9 mouse cellular contexts compared by ENCODE assay signal in the genomic region with DNA sequence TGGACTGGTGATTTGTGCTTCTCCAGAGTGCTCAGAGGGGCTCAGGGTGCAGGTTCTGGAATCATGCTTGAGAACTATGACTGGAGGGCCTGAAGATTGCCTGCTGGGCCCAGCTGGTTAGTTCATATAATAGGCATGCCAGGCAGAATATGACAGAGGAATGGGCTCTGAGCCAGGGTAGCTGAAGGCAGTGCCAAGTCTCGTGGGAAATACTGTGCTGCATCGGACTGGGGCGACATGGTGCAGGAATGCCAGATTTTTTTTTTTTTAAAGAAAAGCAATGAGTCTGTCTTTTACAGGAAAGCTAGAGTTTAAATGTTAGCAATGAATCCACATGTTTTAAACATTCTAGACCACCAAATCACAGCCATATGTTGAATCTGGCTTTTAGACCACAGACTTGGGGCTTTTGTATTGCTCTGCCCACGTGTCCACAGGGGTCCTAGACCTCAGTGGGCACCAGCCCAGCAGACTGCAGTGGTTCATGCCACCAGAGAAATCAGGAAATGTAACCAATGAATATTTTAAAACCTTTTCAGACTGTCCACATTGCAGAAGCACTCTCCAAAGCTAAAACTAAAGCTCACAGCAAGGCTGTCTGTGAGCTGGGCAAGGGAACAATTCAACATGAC. TPM values are rescaled to one million over a fixed set of nuclear protein-coding genes. Genes with fewer than 3 reads are reported as not detected.
DNase-seq lines count a peak whose midpoint lies in the region; ATAC-seq and TF ChIP-seq lines count a peak whose summit lies in the region.
"Had no signal": no experiment of that assay in that cellular context is flagged by ENCODE, and none has a peak within 500 bp of the region (broad histone marks: within the 10 kb centered on the region; RNA-seq: fewer than 3 reads in every experiment).

No protein-coding gene starts in this region.

- DNase-seq in gastrocnemius, postnatal 10 days: peak; percentile 43
- DNase-seq in gastrocnemius, postnatal 25 days: no peak
- peak; percentile 90 for DNase-seq in Muller cell, postnatal 12 days (ENCODE audit: inconsistent ontology term)
- peak; percentile 92 to 93 for DNase-seq in cerebellum, postnatal 10 days
- DNase-seq in limb, embryonic 14.5 days (ENCODE audit: low spot score): peak; percentile 81

- H3K9me3 ChIP-seq in hindbrain, embryonic 15.5 days: no peaks in the 10 kb centered on the region
- H3K9me3 ChIP-seq in limb, embryonic 14.5 days (ENCODE audit: control insufficient read depth, low read length): no peaks in the 10 kb centered on the region
- no peaks in the 10 kb centered on the region for H3K9me3 ChIP-seq in stomach, embryonic 16.5 days (replicated peaks; ENCODE audit: control insufficient read depth, low read length)
- H3K9me3 ChIP-seq: midbrain, embryonic 12.5 days had no signal

- no peak for TF ChIP-seq POLR2A in limb, embryonic 14.5 days (IDR thresholded peaks at IDR 0.05; ENCODE audit: borderline replicate concordance, extremely low read depth, insufficient read depth, insufficient read length)

- peaks cover 32% of the 10 kb centered on the region for H3K4me1 ChIP-seq in hindbrain, embryonic 15.5 days (replicated peaks)
- H3K4me1 ChIP-seq in limb, embryonic 14.5 days (ENCODE audit: control insufficient read depth, insufficient read depth, low read length): peaks cover 14% of the 10 kb centered on the region
- H3K4me1 ChIP-seq in stomach, embryonic 16.5 days (ENCODE audit: control insufficient read depth, insufficient read depth, low read length): no peaks in the 10 kb centered on the region

- no peaks in the 10 kb centered on the region for H3K36me3 ChIP-seq in hindbrain, embryonic 15.5 days
- no peaks in the 10 kb centered on the region; the same call in 1 of the 2 replicates for H3K36me3 ChIP-seq in limb, embryonic 14.5 days (ENCODE audit: control insufficient read depth, insufficient read depth, low read length)
- H3K36me3 ChIP-seq in stomach, embryonic 16.5 days (ENCODE audit: control insufficient read depth, insufficient read depth, low read length): no peaks in the 10 kb centered on the region
- H3K36me3 ChIP-seq: midbrain, embryonic 12.5 days had no signal

- no peaks in the 10 kb centered on the region for H3K27me3 ChIP-seq in hindbrain, embryonic 15.5 days
- no peaks in the 10 kb centered on the region for H3K27me3 ChIP-seq in limb, embryonic 14.5 days (ENCODE audit: control insufficient read depth, insufficient read depth, low read length)
- H3K27me3 ChIP-seq in stomach, embryonic 16.5 days (ENCODE audit: control insufficient read depth, insufficient read depth, low read length): no peaks in the 10 kb centered on the region

- H3K27ac ChIP-seq in hindbrain, embryonic 15.5 days (replicated peaks): peak overlapping the region; percentile 46
- H3K27ac ChIP-seq in limb, embryonic 14.5 days (replicated peaks; ENCODE audit: low read depth, low read length): peak overlapping the region; percentile 59
- no peak overlapping the region for H3K27ac ChIP-seq in stomach, embryonic 16.5 days (ENCODE audit: low read length)
- H3K27ac ChIP-seq: midbrain, embryonic 12.5 days had no signal

- ATAC-seq in hindbrain, embryonic 15.5 days (ENCODE audit: low FRiP score, low read depth): peak; percentile 77
- peak; percentile 80 for ATAC-seq in limb, embryonic 14.5 days (ENCODE audit: low FRiP score, low read depth)
- peak; percentile 68; the same call in 1 of the 2 replicates for ATAC-seq in stomach, embryonic 16.5 days (ENCODE audit: insufficient read depth, low FRiP score)
- no peak for ATAC-seq in erythroid progenitor cell, adult 5-6 weeks (replicated peaks; ENCODE audit: low FRiP score, poor library complexity, severe bottlenecking)

- H3K4me3 ChIP-seq in hindbrain, embryonic 15.5 days: no peak overlapping the region
- H3K4me3 ChIP-seq in limb, embryonic 14.5 days (replicated peaks; ENCODE audit: low read length): no peak overlapping the region
- H3K4me3 ChIP-seq in stomach, embryonic 16.5 days (replicated peaks; ENCODE audit: low read length): no peak overlapping the region
- H3K4me3 ChIP-seq: midbrain, embryonic 12.5 days had no signal

- 26% methylated on average over 4 of the region's 4 CpGs for WGBS in hindbrain, embryonic 15.5 days
- WGBS in limb, embryonic 14.5 days: 17% methylated on average over 4 of the region's 4 CpGs
- 34% methylated on average over 4 of the region's 4 CpGs for WGBS in stomach, embryonic 16.5 days

- no peak overlapping the region for H3K9ac ChIP-seq in hindbrain, embryonic 15.5 days
- no peak overlapping the region for H3K9ac ChIP-seq in limb, embryonic 14.5 days (ENCODE audit: low read depth, low read length, severe bottlenecking)
- no peak overlapping the region for H3K9ac ChIP-seq in stomach, embryonic 16.5 days (ENCODE audit: low read length)
- H3K9ac ChIP-seq: midbrain, embryonic 12.5 days had no signal

- no peak overlapping the region for H3K4me2 ChIP-seq in hindbrain, embryonic 15.5 days
- H3K4me2 ChIP-seq in limb, embryonic 14.5 days (replicated peaks; ENCODE audit: low read depth, low read length, severe bottlenecking): no peak overlapping the region
- H3K4me2 ChIP-seq in stomach, embryonic 16.5 days (ENCODE audit: low read depth, low read length): no peak overlapping the region
- H3K4me2 ChIP-seq: midbrain, embryonic 12.5 days had no signal

RNA-seq across cellular contexts. Expression of a gene that starts 33.8 kb away (rescaled TPM):
- under 1 TPM; 0.07 to 0.11 TPM for total RNA-seq in gastrocnemius, postnatal 10 days (2021)
- total RNA-seq in gastrocnemius, postnatal 25 days (2021): under 1 TPM; 0.18 to 0.78 TPM
- 4.2 and 4.7 TPM in 2 replicates for polyA plus RNA-seq in hindbrain, embryonic 15.5 days (2015; fragmentation: Nextera tagmentation; extraction: Ambion mirVana)
- 2.2 and 2.5 TPM in 2 replicates for polyA plus RNA-seq in limb, embryonic 14.5 days (2012; rRNA removed)
- polyA plus RNA-seq in limb, embryonic 14.5 days (2014; fragmentation: Nextera tagmentation; extraction: Ambion mirVana): 1.1 and 1.5 TPM in 2 replicates
- polyA plus RNA-seq in stomach, embryonic 16.5 days (2015; fragmentation: Nextera tagmentation; extraction: Ambion mirVana): 0.24 and 0.37 TPM in 2 replicates
- total RNA-seq in erythroid progenitor cell, adult 5-6 weeks (2015; ENCODE audit: low replicate concordance): not detected in 2 replicates
- total RNA-seq in erythroid progenitor cell, adult 5-6 weeks (2017; ENCODE audit: low replicate concordance): not detected in 2 replicates
